Mouse (Mus musculus) C2C12 (cell line): ENCODE measurements around the gene Map3k4. TPM values are rescaled to one million over a fixed set of nuclear protein-coding genes. Genes with fewer than 3 reads are reported as not detected.
A peak's percentile ranks its signal among the peaks of the same experiment; 100 is the strongest.

ENCODE experiments used
- H3K27me3 ChIP-seq: one replicate; pipeline ENCODE4 v1.6.1; 2011; ENCODE audit not compliant: control insufficient read depth, insufficient read depth, insufficient read length
- H3K36me3 ChIP-seq: one replicate; pipeline ENCODE4 v1.6.1; 2011; ENCODE audit not compliant: control insufficient read depth, insufficient read depth
- H3K4me3 ChIP-seq: one replicate; pipeline ENCODE4 v1.5.1; 2011; ENCODE audit warnings: mild to moderate bottlenecking, control low read depth; ENCODE audit not compliant: poor library complexity, insufficient read depth, severe bottlenecking
- H3K79me2 ChIP-seq: one replicate; pipeline ENCODE4 v1.6.1; 2011; ENCODE audit not compliant: control insufficient read depth, insufficient read depth
- H3K79me3 ChIP-seq: one replicate; pipeline ENCODE4 v1.6.1; 2011; ENCODE audit warnings: low read depth, control low read depth
- H3ac ChIP-seq: one replicate; pipeline ENCODE3; 2011; ENCODE audit warnings: low read depth; ENCODE audit not compliant: control insufficient read depth, insufficient read length
- CEBPB ChIP-seq: IDR thresholded peaks from one replicate; pipeline ENCODE4 v1.6.1; 2011; ENCODE audit warnings: low read depth, mild to moderate bottlenecking, control low read depth, moderate library complexity
- CTCF ChIP-seq: IDR thresholded peaks from one replicate; pipeline ENCODE4 v1.5.1; 2011; ENCODE audit not compliant: control insufficient read depth, insufficient read depth, insufficient read length
- FOSL1 ChIP-seq: IDR thresholded peaks from one replicate; pipeline ENCODE4 v1.8.0; 2011; ENCODE audit warnings: mild to moderate bottlenecking, low read length; ENCODE audit not compliant: poor library complexity, insufficient read depth, severe bottlenecking
- MAX ChIP-seq: IDR thresholded peaks from one replicate; pipeline ENCODE4 v1.6.1; 2011; ENCODE audit warnings: mild to moderate bottlenecking, control low read depth
- MYOD1 ChIP-seq: IDR thresholded peaks from one replicate; pipeline ENCODE4 v1.6.1; 2011; ENCODE audit warnings: low read depth; ENCODE audit not compliant: control insufficient read depth, insufficient read length
- MYOG ChIP-seq: IDR thresholded peaks from one replicate; pipeline ENCODE4 v1.6.1; 2011; ENCODE audit not compliant: control insufficient read depth, insufficient read length; ENCODE audit errors: extremely low read depth
- USF1 ChIP-seq: IDR thresholded peaks from one replicate; pipeline ENCODE4 v1.6.1; 2011; ENCODE audit warnings: low read depth, mild to moderate bottlenecking, control low read depth, moderate library complexity
- polyA plus RNA-seq: library from polyadenylated mRNA; unstranded; fragments of >200 nt; fragmentation: generic; extraction: Trizol; gene quantifications from one replicate; pipeline ENCODE4 v1.2.1, GENCODE M21; 2012; ENCODE audit warnings: missing spikeins

Map3k4 gene
- polyA plus RNA-seq, 1 experiment: 20.9 TPM

- Histone ChIP-seq H3K36me3 (peaks cover 22% of the 10 kb centered on the region), H3ac (no peak overlapping the region), H3K79me3 (no peaks in the 10 kb centered on the region), H3K4me3 (no peak overlapping the region), H3K27me3 (no peaks in the 10 kb centered on the region), H3K79me2 (no peaks in the 10 kb centered on the region)
- TF ChIP-seq CEBPB (no peak), MYOG (no peak), CTCF (no peak), FOSL1 (no peak), MYOD1 (no peak), MAX (no peak), USF1 (no peak)
Observed at GRCm38 (mm10) chr17:12273032-12273431, 45.6 kb downstream of the Map3k4 start.

- TF ChIP-seq USF1 (no peak), MYOG (no peak), MYOD1 (no peak), FOSL1 (no peak), CEBPB (no peak), MAX (no peak), CTCF (no peak)
- peaks cover 8% of the 10 kb centered on the region for H3K79me2 ChIP-seq
- no peak overlapping the region for H3K4me3 ChIP-seq
- peaks cover 22% of the 10 kb centered on the region for H3K36me3 ChIP-seq
- no peak overlapping the region for H3ac ChIP-seq
- no peaks in the 10 kb centered on the region for H3K27me3 ChIP-seq
- H3K79me3 ChIP-seq: no peaks in the 10 kb centered on the region
Observed at GRCm38 (mm10) chr17:12271805-12272204, 46.8 kb downstream of the Map3k4 start.

GRCm38 (mm10) chr17:12268538-12268937 lies 50.1 kb downstream of the Map3k4 start:
- no peak for TF ChIP-seq FOSL1
- peak; percentile 68 for TF ChIP-seq MYOD1
- TF ChIP-seq MYOG: no peak
- TF ChIP-seq MAX: no peak
- no peak for TF ChIP-seq CTCF
- TF ChIP-seq USF1: no peak
- TF ChIP-seq CEBPB: no peak
- Histone ChIP-seq H3K36me3 (peaks cover 17% of the 10 kb centered on the region), H3K4me3 (no peak overlapping the region), H3K27me3 (no peaks in the 10 kb centered on the region), H3ac (no peak overlapping the region), H3K79me2 (peaks cover 20% of the 10 kb centered on the region), H3K79me3 (no peaks in the 10 kb centered on the region)

- Histone ChIP-seq H3K79me2 (peaks cover 20% of the 10 kb centered on the region), H3K79me3 (no peaks in the 10 kb centered on the region), H3ac (no peak overlapping the region), H3K36me3 (peaks cover 17% of the 10 kb centered on the region), H3K4me3 (no peak overlapping the region), H3K27me3 (no peaks in the 10 kb centered on the region)
- TF ChIP-seq MYOG: no peak
- TF ChIP-seq FOSL1: no peak
- no peak for TF ChIP-seq CEBPB
- TF ChIP-seq MAX: no peak
- TF ChIP-seq USF1: no peak
- no peak for TF ChIP-seq MYOD1
- no peak for TF ChIP-seq CTCF
Observed at GRCm38 (mm10) chr17:12268091-12268490, 50.5 kb downstream of the Map3k4 start.

- Histone ChIP-seq H3K27me3 (no peaks in the 10 kb centered on the region), H3K79me2 (peaks cover 20% of the 10 kb centered on the region), H3K4me3 (no peak overlapping the region), H3ac (peak overlapping the region; percentile 28), H3K36me3 (peaks cover 6% of the 10 kb centered on the region), H3K79me3 (no peaks in the 10 kb centered on the region)
- TF ChIP-seq USF1 (no peak), MYOD1 (no peak), MAX (no peak), FOSL1 (no peak), MYOG (no peak), CTCF (no peak), CEBPB (no peak)
Observed at GRCm38 (mm10) chr17:12265969-12266925, 52.3 kb downstream of the Map3k4 start.

GRCm38 (mm10) chr17:12264293-12264692 lies 54.3 kb downstream of the Map3k4 start:
- Histone ChIP-seq H3K4me3 (no peak overlapping the region), H3K79me2 (peaks cover 20% of the 10 kb centered on the region), H3K79me3 (no peaks in the 10 kb centered on the region), H3K36me3 (no peaks in the 10 kb centered on the region), H3K27me3 (no peaks in the 10 kb centered on the region), H3ac (no peak overlapping the region)
- no peak for TF ChIP-seq USF1
- no peak for TF ChIP-seq MYOD1
- no peak for TF ChIP-seq CEBPB
- TF ChIP-seq MYOG: no peak
- no peak for TF ChIP-seq CTCF
- TF ChIP-seq FOSL1: no peak
- TF ChIP-seq MAX: no peak
